Mouse (Mus musculus): ENCODE data around the gene Slc41a1. TPM values are rescaled to one million over a fixed set of nuclear protein-coding genes. Genes with fewer than 3 reads are reported as not detected.
"Not testable (repeated sequence)": the region's sequence is repeated elsewhere in the genome, so short reads cannot be mapped to it uniquely, and the experiment has no call there.

Slc41a1 gene
- total RNA-seq (2021), result 10 to 100 TPM; 53.4 to 53.5 TPM
- long read RNA-seq, experiment 1, full-length matches to known transcripts, result 5 of 19 reads
- long read RNA-seq, experiment 1, partial matches to known transcripts, result 14 of 19 reads
- long read RNA-seq, experiment 1, other reads (novel, unspliced or antisense), result 0 of 19 reads
- long read RNA-seq, experiment 2, full-length matches to known transcripts, result 12 of 35 reads
- long read RNA-seq, experiment 2, partial matches to known transcripts, result 12 of 35 reads
- long read RNA-seq, experiment 2, other reads (novel, unspliced or antisense), result 11 of 35 reads

DNA sequence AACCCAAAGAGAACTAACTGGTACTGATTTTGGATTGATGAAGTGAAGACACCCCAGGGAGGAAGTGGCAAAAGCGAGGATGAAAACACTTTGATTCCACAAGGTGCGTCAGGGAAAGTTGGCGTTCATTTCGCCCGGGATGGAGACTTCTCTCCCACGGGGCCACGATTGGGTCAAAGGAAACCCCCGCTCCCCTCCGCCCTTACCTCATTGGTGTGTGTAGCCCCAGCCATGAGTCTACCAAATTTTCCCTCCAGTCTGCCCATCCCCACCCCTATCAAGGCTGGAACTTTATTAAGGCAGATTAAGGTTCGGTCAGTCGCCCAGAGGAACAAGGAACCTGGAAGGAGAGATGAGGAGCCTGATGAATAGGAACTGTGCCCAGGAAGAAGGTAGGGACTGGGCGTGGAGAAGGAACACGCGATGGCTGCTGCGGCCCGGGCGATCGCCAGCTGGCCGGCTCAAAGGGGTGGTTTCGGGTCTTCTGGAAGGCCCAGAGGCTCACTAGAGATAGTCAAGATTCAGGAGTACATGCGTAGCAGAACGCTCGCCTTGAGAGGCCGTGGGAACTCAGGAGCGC lies at the start of gene Slc41a1:
Gene Slc41a1 (plus strand): TSS at position 287 of the 580 bp plus-strand sequence.
- DNase-seq, result peak; percentile 20

DNA sequence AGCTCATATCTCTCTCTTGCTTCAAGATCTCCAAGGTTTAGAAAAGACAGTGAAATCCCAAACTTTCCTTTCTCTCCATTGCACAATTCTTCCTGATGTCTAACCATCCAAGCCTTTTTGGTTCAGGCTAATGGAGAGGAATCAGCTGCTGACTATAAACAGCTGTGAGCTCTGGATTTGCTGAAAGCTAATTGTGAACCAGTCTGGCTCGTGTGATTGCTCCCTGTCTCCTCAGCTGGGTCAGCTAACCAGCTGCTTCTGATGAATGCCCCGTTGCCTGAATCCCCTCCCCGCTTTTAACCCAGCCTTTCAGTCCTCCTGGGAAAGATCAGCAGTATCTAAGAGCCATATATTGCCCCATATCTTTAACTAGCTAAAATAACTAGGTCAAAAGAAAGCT lies 32.7 kb upstream of the Slc41a1 start:
- no peak for DNase-seq

- DNase-seq, result no peak
Measured at GRCm38 (mm10) chr1:131795171-131795570, 32.1 kb upstream of the Slc41a1 start.

DNA sequence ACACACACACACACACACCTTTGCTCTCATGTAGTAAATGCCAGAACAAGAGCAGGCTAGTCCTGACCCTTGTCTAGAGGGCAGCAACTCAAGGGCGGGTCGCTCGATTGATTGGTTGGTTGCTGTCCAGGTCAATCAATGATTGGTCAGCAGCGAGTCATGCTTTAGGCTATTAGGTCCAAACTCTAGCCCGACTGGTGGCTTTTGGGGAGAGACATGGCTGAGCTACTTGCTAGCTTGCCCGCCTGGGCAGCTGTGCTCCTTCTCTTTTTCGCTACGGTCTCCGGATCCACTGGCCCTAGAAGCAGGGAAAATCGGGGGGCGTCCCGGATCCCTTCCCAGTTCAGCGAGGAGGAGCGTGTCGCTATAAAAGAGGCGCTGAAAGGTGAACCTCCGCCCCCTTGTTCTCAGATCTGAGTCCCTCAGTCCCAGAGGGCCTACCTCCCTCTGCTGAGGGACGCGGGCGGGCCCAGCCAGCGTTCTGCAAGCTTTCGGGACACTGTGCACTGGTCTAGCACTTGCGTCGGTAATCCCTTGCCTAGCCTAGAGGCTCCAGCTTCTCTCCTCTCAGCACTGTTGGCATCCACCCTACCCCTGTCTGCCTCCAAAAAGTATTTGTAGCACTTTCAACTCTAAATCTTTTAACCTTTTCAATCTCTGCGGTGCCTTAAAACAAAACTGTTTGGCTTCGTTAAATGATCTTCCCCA lies 29.9 kb upstream of the Slc41a1 start, which contains the start of gene Pm20d1:
Gene Pm20d1 (plus strand): TSS at position 180 of the 708 bp plus-strand sequence.
- DNase-seq, result peak; percentile 45

- no peak for DNase-seq
Measured at GRCm38 (mm10) chr1:131800001-131800400, 27.3 kb upstream of the Slc41a1 start.

- DNase-seq, result no peak
Measured at GRCm38 (mm10) chr1:131801071-131801470, 26.2 kb upstream of the Slc41a1 start.

GRCm38 (mm10) chr1:131802652-131803051 lies 24.6 kb upstream of the Slc41a1 start:
- DNase-seq, result peak; percentile 50

DNA sequence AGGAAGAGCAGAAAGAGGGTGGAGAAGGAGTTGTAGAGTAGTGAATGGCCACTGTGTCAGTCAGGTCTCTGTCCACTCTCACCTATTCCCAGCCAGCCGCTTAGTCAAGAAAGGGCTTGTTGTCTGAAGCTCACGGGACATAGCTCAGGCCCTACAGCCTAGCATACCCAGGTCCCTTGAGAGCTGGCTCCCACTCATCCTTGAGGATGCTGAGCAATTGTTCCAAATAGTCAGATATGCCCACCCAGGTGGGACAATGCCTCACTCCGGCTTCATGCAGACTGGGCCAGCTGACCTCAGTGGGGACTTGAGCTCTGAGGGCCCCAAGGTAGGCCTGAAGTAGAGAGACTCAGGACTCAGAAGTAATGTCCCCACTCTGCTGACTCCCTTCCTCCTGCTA lies 23.1 kb upstream of the Slc41a1 start:
- no peak for DNase-seq

DNA sequence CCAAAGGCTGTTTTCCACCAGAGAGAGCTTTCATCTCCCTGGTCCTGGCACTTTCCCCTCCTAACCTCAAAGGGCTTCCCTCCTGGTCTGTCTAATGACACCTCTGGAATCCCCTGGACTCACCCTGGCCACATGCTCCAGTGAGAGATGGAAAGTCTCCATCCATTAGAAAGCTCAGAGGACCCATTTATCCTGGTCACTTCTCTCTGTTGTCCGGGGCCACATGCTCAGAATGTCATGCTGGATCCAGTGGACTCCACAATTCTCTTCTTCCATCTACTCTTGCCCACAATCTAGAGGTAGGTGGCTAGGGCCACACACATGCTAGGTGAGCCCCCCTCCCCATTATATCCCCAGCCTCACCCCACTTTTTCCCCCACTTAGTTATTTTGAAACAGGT lies 18.3 kb upstream of the Slc41a1 start:
- DNase-seq, result no peak

DNA sequence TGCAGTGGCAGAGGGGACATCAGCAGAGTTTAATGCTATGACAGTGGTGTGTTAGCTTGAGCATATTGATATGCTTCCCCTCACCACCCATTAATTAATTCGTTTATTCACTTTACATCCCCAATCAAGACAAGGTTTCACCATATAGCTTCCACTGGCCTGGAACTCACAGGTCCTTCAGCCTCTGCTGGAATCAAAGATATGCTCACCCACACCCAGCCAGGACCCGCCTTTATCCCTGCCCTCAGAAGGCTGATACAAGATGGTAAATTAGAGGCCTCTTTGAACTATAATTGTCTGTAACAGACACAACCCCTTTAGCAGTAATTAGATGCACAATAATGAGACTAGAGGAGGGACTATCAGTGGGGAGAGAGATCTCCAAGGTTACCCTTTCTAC lies 17.6 kb upstream of the Slc41a1 start:
- DNase-seq, result no peak

- DNase-seq, result no peak
Measured at GRCm38 (mm10) chr1:131811393-131811792, 15.9 kb upstream of the Slc41a1 start.

- no peak for DNase-seq
Measured at GRCm38 (mm10) chr1:131812006-131812405, 15.3 kb upstream of the Slc41a1 start.

DNA sequence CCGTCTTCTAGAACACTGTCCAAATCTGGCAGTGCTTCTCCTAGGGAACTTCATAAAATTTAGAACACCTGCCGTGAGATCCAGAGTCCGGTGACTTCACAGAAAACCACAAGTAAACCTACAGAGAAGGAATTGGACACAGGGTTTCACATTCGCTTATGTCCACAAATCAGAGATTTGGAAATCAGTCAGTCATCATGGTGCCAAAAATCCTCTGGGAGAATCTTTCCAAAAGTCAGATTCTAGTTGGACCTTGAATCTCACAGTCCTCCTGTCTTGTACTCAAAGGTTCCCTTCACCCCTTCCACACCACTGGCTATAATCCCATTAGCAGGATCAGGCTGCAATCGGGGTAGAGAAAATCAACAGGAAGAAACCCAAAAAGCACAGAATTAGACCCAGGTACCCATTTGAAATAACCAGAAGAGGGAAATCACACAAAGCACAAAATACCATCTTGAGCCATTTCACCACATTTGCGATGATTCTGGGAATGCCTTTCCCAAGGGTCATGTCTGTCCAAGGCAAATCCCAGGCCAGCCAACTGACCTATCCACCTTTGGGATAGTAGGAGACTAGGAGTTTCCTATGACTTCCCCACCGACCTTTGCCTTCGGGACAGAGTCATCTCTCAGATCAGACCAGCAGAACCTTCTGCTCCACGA lies 14.5 kb upstream of the Slc41a1 start:
- no peak for DNase-seq

DNA sequence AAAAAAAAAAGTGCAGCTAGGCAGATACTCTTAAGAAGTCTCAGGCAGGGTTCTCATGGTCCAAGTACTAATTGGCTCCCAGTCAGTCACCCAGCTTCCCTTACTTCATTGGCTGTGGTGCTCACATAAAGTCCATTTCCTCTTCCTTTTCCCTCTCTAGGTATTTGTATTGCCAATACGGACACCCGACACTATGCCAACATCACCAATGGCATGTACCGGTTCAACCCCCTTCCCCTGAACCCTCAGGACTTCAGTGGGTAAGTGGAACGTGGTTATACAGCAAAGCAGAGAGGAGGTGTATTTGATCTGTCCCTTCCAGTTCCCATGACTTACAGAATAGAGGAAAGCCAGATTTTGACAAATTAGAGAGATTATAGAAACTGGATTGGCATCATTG lies 13.6 kb upstream of the Slc41a1 start:
- DNase-seq, result no peak

DNA sequence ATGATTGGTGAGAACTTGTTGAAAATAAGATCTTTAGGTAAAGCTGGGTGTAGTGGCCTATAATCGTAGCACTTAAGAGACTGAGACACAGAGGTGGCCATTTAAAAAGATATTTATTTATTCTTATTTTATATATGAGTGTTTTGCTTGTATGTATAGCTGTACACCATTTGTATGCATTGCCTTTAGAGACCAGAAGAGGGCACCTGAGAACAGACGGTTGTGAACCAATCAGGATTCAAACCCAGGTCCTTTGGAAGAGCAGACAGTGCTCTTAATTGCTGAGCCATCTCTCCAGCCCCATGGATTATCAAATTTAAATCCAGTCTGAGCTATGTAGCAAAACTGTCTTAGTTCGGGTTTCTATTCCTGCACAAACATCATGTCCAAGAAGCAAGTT lies 13.1 kb upstream of the Slc41a1 start:
- no peak for DNase-seq

DNA sequence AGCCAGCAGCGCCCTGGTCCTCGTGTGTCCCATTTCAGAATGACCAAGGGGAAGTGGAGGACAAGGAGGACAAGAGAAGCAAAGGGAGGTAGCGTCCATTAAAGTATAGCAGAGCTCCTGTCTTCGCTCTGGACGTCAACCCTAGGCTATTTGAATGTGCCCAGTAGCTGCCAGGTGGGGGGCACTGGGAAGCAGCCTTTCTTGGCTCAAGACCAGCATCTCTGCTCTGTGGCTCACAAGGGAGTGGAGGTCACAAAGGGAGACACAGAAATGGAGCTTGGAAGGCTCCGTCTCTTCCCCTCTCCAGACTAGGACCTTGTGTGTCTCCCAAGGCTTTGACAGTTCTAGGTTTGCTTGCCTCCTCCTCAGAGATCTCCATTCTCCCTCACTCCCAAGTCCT lies 10.4 kb upstream of the Slc41a1 start:
- no peak for DNase-seq

DNA sequence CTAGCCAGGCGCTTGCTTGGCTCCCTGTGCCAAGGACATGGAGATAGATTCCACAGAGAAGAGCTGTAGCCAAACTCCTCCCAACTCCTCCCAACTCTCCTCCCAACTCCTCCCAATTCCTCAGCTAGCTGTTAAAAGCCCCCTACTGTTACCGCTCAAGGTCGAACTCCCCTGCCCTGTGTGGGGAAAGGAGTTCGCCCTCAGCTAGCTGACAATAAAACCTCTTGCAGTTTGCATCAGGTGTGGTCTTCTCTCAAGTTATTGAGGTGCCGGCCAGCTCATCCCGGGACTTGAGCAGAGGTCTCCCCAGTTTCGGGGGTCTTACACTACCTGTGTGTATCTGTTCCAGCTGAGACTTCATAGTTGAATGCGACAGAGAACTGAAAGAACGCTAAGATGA lies 6.9 kb upstream of the Slc41a1 start:
- DNase-seq, result not testable (repeated sequence)

- no peak for DNase-seq
Measured at GRCm38 (mm10) chr1:131820887-131821328, 6.4 kb upstream of the Slc41a1 start.

- DNase-seq, result no peak
Measured at GRCm38 (mm10) chr1:131822292-131822691, 5.0 kb upstream of the Slc41a1 start.

DNA sequence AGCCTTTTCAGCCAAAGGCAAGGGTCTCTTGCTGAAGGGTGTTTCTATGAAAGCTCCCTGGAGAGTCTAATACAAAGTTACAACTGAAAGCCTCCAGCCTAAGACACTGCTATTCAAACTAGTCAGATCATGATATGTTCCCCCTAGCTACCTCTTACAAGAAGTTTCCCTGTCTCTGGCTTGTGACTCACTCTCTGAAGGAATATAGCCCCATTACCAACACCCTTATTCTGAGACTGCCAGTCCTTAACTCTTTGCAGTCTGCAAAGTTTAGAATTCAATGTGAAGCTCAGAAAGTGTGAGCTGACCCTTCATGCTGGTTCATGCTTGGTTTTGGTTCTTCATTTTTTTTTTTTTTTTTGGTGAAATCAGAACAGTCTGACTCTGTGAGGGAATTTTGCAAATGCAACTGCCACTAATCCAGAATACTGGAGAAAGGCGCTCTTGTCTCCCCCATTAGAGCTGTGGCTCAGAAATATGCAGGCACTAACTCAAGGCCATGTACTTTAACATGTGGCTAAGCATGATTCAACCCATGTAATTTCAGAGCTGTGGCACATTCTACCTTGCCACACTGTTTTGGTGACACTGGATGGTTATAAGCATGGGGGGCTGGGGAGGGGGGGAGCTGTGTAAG lies 4.3 kb upstream of the Slc41a1 start:
- no peak for DNase-seq

DNA sequence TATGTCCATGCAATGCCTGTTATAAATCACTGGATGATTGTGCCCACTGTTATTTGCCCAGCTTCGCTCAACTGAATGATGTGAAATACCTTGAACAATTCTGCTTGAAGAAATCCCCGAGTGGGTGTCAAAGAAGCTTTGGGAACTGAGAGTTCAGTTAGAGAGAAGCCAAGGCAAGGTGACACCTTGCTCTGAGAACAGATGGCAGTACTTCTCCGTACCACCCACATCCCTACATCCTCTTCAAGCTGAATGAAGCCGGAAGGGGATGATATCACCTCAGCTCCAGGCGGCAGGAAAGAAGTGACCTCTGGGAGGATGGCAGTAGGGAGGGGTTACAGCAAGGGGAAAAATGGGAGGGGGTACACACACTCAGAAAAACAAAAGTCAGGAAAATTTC lies 3.7 kb upstream of the Slc41a1 start:
- DNase-seq, result no peak

- DNase-seq, result no peak
Measured at GRCm38 (mm10) chr1:131824528-131825181, 2.6 kb upstream of the Slc41a1 start.

Measured in gastrocnemius, postnatal 25 days (tissue).